ENCODE assay signal across 8 mouse cellular contexts in the genomic region with DNA sequence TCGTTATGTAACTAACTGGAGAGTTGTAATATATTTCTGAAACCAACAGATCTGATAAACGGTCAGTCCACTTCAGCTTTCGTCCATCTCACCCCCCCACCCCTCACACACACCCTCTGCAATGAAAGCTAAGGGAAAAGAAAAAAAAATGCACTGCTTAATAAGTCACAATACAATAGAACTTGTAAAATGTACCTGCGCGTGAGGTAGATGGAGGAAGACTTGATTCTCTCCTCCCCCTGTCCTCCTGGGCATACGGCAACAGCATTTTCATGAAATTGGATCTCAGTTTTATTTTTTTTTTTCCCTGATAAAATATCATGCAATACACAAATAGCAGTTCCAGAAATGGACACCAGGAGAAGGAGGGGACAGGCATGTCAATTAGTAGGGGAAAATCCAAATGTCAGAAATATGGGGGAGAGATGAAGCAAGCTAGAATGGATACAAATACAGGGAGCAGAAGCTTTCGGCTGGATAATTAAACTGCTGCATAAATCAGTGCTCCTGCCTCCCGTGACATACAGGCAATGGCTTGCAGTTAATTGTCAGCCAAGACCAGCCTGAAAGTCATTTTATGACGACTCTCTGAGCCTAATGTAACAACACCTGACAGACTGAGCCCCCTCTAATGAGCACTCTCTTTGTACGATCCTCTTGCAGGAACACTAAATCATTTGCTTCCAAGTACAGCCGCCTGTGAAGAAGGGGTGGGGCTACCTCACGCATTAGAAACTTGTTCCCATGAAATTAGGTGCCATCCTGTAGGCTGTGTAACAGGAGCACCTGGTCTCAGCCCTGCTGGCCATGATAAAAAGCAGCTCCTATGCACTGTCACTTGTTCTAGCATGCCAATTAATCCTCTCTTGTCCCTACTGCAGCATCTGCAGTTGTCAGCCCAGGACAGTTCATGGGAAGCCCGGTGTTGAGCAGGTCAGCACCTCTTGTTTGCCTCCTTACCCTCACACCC. TPM values are rescaled to one million over a fixed set of nuclear protein-coding genes. Genes with fewer than 3 reads are reported as not detected.
DNase-seq lines count a peak whose midpoint lies in the region; ATAC-seq lines count a peak whose summit lies in the region.

No protein-coding gene starts in this region.

- no peaks in the 10 kb centered on the region for H3K36me3 ChIP-seq in kidney, embryonic 14.5 days (ENCODE audit: control insufficient read depth, insufficient read depth, low read length)
- no peaks in the 10 kb centered on the region for H3K36me3 ChIP-seq in forebrain, embryonic 16.5 days (ENCODE audit: control insufficient read depth, insufficient read depth)
- H3K36me3 ChIP-seq in limb, embryonic 15.5 days = peaks cover 4% of the 10 kb centered on the region; the same call in 1 of the 2 replicates

- no peak overlapping the region for H3K4me3 ChIP-seq in kidney, embryonic 14.5 days (ENCODE audit: low read length)
- H3K4me3 ChIP-seq in forebrain, embryonic 16.5 days (replicated peaks; ENCODE audit: low read length) = peak overlapping the region; percentile 28
- H3K4me3 ChIP-seq in limb, embryonic 15.5 days = no peak overlapping the region

- H3K27ac ChIP-seq in kidney, embryonic 14.5 days (ENCODE audit: low read depth, low read length) = no peak overlapping the region
- H3K27ac ChIP-seq in forebrain, embryonic 16.5 days (ENCODE audit: low read length) = no peak overlapping the region
- H3K27ac ChIP-seq in limb, embryonic 15.5 days = no peak overlapping the region

- peak; percentile 91 for ATAC-seq in kidney, embryonic 14.5 days (ENCODE audit: low FRiP score, low TSS enrichment)
- ATAC-seq in forebrain, embryonic 16.5 days = peak; percentile 93
- no peak for ATAC-seq in limb, embryonic 15.5 days (ENCODE audit: insufficient number of reproducible peaks, low FRiP score, low TSS enrichment, low read depth)

- H3K4me1 ChIP-seq in kidney, embryonic 14.5 days (ENCODE audit: control insufficient read depth, insufficient read depth, low read length) = 0 out of 2 replicates have a peak, but pooled peaks cover 4% of the 10 kb centered on the region
- H3K4me1 ChIP-seq in forebrain, embryonic 16.5 days (replicated peaks; ENCODE audit: control insufficient read depth, insufficient read depth, low read length) = peaks cover 6% of the 10 kb centered on the region; the same call in 1 of the 2 replicates
- peaks cover 12% of the 10 kb centered on the region for H3K4me1 ChIP-seq in limb, embryonic 15.5 days

- H3K27me3 ChIP-seq in kidney, embryonic 14.5 days (ENCODE audit: control insufficient read depth, insufficient read depth, low read length) = 0 out of 2 replicates have a peak, but pooled peaks cover 3% of the 10 kb centered on the region
- H3K27me3 ChIP-seq in forebrain, embryonic 16.5 days (replicated peaks; ENCODE audit: control insufficient read depth, insufficient read depth, low read length) = peaks cover 2% of the 10 kb centered on the region; the same call in 1 of the 2 replicates
- H3K27me3 ChIP-seq in limb, embryonic 15.5 days = no peaks in the 10 kb centered on the region

- WGBS in kidney, embryonic 14.5 days = 31% methylated on average over 13 of the region's 13 CpGs
- 44% methylated on average over 13 of the region's 13 CpGs for WGBS in forebrain, embryonic 16.5 days
- WGBS in limb, embryonic 15.5 days = 33% methylated on average over 13 of the region's 13 CpGs

- DNase-seq in kidney, postnatal 10 days = no peak
- DNase-seq in brain, embryonic 18.5 days (ENCODE audit: low read depth, low spot score) = peak; percentile 42
- DNase-seq in adrenal gland, postnatal 10 days = no peak
- no peak for DNase-seq in lung, postnatal 10 days
- no peak for DNase-seq in urinary bladder, postnatal 4 days (ENCODE audit: low spot score in 2 of 2)

- H3K9ac ChIP-seq in kidney, embryonic 14.5 days (ENCODE audit: low read depth, low read length) = no peak overlapping the region
- peak overlapping the region; percentile 45 for H3K9ac ChIP-seq in forebrain, embryonic 16.5 days (replicated peaks; ENCODE audit: low read depth, low read length)
- no peak overlapping the region for H3K9ac ChIP-seq in limb, embryonic 15.5 days

- H3K4me2 ChIP-seq in kidney, embryonic 14.5 days (replicated peaks; ENCODE audit: low read depth, low read length) = no peak overlapping the region; the same call in 1 of the 2 replicates
- H3K4me2 ChIP-seq in forebrain, embryonic 16.5 days (ENCODE audit: low read length) = peak overlapping the region; percentile 40
- H3K4me2 ChIP-seq in limb, embryonic 15.5 days = peak overlapping the region; percentile 14; the same call in 1 of the 2 replicates

- no peaks in the 10 kb centered on the region for H3K9me3 ChIP-seq in kidney, embryonic 14.5 days (ENCODE audit: control insufficient read depth, low read length)
- no peaks in the 10 kb centered on the region for H3K9me3 ChIP-seq in forebrain, embryonic 16.5 days (ENCODE audit: control insufficient read depth, low read length)
- no peaks in the 10 kb centered on the region for H3K9me3 ChIP-seq in limb, embryonic 15.5 days

RNA-seq across cellular contexts. Expression of a gene that starts 11.7 kb away (rescaled TPM):
- polyA plus RNA-seq in kidney, embryonic 14.5 days (2014; fragmentation: Nextera tagmentation; extraction: Ambion mirVana) = 0.79 and 0.80 TPM in 2 replicates
- polyA plus RNA-seq in forebrain, embryonic 16.5 days (2015; fragmentation: Nextera tagmentation; extraction: Ambion mirVana) = 9.9 and 10.3 TPM in 2 replicates
- polyA plus RNA-seq in limb, embryonic 15.5 days (2015; fragmentation: Nextera tagmentation; extraction: Ambion mirVana) = 17.2 and 23.2 TPM in 2 replicates
- 1 to 10 TPM; 2.9 to 6.1 TPM for total RNA-seq in adrenal gland, postnatal 10 days (2021)
